Mouse (Mus musculus) lung, adult 18-20 months (tissue): Measurements from ENCODE around the gene Kptn.

ENCODE experiments used
- DNase-seq, 2 experiments: peaks; one replicate each; pipeline ENCODE4 v3.0.0; 2022; ENCODE audit warnings: mixed read lengths in 2 of 2

Gene Kptn

GRCm38 (mm10) chr7:16162036-16162435 lies 42.3 kb downstream of the Kptn start:
- DNase-seq: no peak

GRCm38 (mm10) chr7:16172141-16172581 lies 52.5 kb downstream of the Kptn start:
- no peak for DNase-seq

GRCm38 (mm10) chr7:16172586-16173140 lies 53.0 kb downstream of the Kptn start:
- no peak for DNase-seq

- DNase-seq: no peak
Measured at GRCm38 (mm10) chr7:16173146-16173545, 53.5 kb downstream of the Kptn start.

GRCm38 (mm10) chr7:16174597-16175541 lies 55.2 kb downstream of the Kptn start, which contains the start of gene Meis3:
Gene Meis3 (plus strand): TSS chr7:16175090.
- peak; percentile 31 to 42 for DNase-seq

- no peak for DNase-seq
Measured at GRCm38 (mm10) chr7:16175542-16175931, 55.8 kb downstream of the Kptn start.
